Comparison of ENCODE assay signal across 29 mouse cellular contexts in genomic region chr2:122218234-122218633, GRCm38 (mm10). TPM values are rescaled to one million over a fixed set of nuclear protein-coding genes. Genes with fewer than 3 reads are reported as not detected.
"Had no signal": no experiment of that assay in that cellular context is flagged by ENCODE, and none has a peak within 500 bp of the region (broad histone marks: within the 10 kb centered on the region; RNA-seq: fewer than 3 reads in every experiment).

No protein-coding gene starts in this region.

- H3K36me3 ChIP-seq: midbrain, embryonic 10.5 days; midbrain, embryonic 13.5 days; neural tube, embryonic 13.5 days had no signal

- H3K27ac ChIP-seq: kidney, postnatal 0 days; liver, embryonic 14.5 days; midbrain, embryonic 10.5 days; midbrain, embryonic 13.5 days; neural tube, embryonic 13.5 days had no signal

- H3K27me3 ChIP-seq: megakaryocyte, embryonic 14.5 days; midbrain, embryonic 13.5 days; neural tube, embryonic 13.5 days had no signal

- DNase-seq: kidney, adult 2 months; kidney, postnatal 25 days; lung, adult 2 months; lung, postnatal 14 days; lung, postnatal 4 days; retina, postnatal 1 day; right cerebral cortex, postnatal 25 days; thymus, adult 18-20 months; thymus, postnatal 36 days had no signal

- H3K4me3 ChIP-seq: megakaryocyte, embryonic 14.5 days; midbrain, embryonic 10.5 days; midbrain, embryonic 13.5 days; myocyte; neural tube, embryonic 13.5 days had no signal

- H3K9me3 ChIP-seq: megakaryocyte, embryonic 14.5 days; midbrain, embryonic 10.5 days; midbrain, embryonic 13.5 days; neural tube, embryonic 13.5 days had no signal

- H3K4me2 ChIP-seq: midbrain, embryonic 13.5 days; neural tube, embryonic 13.5 days had no signal

- ATAC-seq: intestine, postnatal 0 days; midbrain, embryonic 13.5 days; midbrain, embryonic 16.5 days had no signal

- H3K9ac ChIP-seq: liver, embryonic 14.5 days; midbrain, embryonic 13.5 days; neural tube, embryonic 13.5 days had no signal

- H3K4me1 ChIP-seq: midbrain, embryonic 10.5 days; midbrain, embryonic 13.5 days; neural tube, embryonic 13.5 days had no signal

RNA-seq across cellular contexts. Expression of gene Terb2, which starts 32.2 kb away (rescaled TPM):
- total RNA-seq: layer of hippocampus, postnatal 14 days; left cerebral cortex, postnatal 36 days; neutrophil, adult 5-6 weeks had no signal
- polyA plus RNA-seq: intestine, postnatal 0 days; kidney, adult 2 months; kidney, embryonic 14.5 days; kidney, postnatal 0 days; limb, embryonic 11.5 days; limb, embryonic 14.5 days; liver, embryonic 14.5 days; lung, adult 2 months; lung, embryonic 16.5 days; midbrain, embryonic 10.5 days; midbrain, embryonic 13.5 days; midbrain, embryonic 16.5 days; myocyte; neural tube, embryonic 13.5 days; spleen, adult 2 months; stomach, embryonic 16.5 days; urinary bladder, adult 2 months had no signal

RNA-seq across cellular contexts. Expression of gene Patl2, which starts 32.2 kb away (rescaled TPM):
- total RNA-seq: left cerebral cortex, postnatal 36 days; monocyte, adult 5-6 weeks; neutrophil, adult 5-6 weeks had no signal
- polyA plus RNA-seq: kidney, adult 2 months; kidney, embryonic 14.5 days; limb, embryonic 11.5 days; lung, adult 2 months; lung, embryonic 16.5 days; midbrain, embryonic 10.5 days; midbrain, embryonic 13.5 days; midbrain, embryonic 16.5 days; neural tube, embryonic 13.5 days; stomach, embryonic 16.5 days; urinary bladder, adult 2 months had no signal

RNA-seq across cellular contexts. Expression of gene Trim69, which starts 57.7 kb away (rescaled TPM):
- total RNA-seq: layer of hippocampus, postnatal 14 days; left cerebral cortex, postnatal 36 days; monocyte, adult 5-6 weeks; neutrophil, adult 5-6 weeks had no signal
- polyA plus RNA-seq: kidney, adult 2 months; kidney, embryonic 14.5 days; kidney, postnatal 0 days; limb, embryonic 11.5 days; midbrain, embryonic 10.5 days; midbrain, embryonic 13.5 days; midbrain, embryonic 16.5 days; neural tube, embryonic 13.5 days; spleen, adult 2 months had no signal
